Mouse (Mus musculus): ENCODE measurements around the gene Cdk5. TPM values are rescaled to one million over a fixed set of nuclear protein-coding genes. Genes with fewer than 3 reads are reported as not detected.

Cdk5 gene
- polyA plus RNA-seq, 1 experiment from 2014 or later, result 54.5 TPM

DNA sequence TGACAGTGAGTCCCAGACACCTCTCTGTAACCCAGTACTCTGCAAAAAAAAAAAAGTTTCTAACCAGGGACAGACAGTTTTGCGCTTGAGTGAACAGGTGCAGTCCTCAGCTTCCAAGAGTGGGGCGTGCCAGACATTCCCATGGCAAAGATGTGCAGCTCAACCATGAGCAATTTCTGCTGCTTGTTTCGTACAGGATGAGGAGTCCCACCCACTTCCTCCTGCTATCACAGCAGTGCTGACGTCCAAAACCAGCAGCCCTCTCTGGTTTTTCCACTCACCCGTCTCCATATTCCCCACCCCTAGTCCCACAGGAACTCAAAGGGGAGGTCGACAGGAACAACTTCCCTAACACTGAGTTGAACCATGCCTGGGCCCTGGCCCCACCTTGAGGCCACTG, 38.9 kb downstream of the Cdk5 start:
- Histone ChIP-seq H3K9me3 (no peaks in the 10 kb centered on the region), H3K9ac (replicated peaks) (no peak overlapping the region), H3K4me3 (replicated peaks) (no peak overlapping the region), H3K36me3 (no peaks in the 10 kb centered on the region), H3K4me1 (replicated peaks) (peaks cover 25% of the 10 kb centered on the region), H3K27ac (no peak overlapping the region), H3K4me2 (no peak overlapping the region), H3K27me3 (peaks cover 44% of the 10 kb centered on the region)
- ATAC-seq (ENCODE audit: insufficient number of reproducible peaks, insufficient read depth, low FRiP score, low TSS enrichment, low read depth), result no peak
- WGBS, result 64% methylated on average over 6 of the region's 6 CpGs

GRCm38 (mm10) chr5:24383026-24383859, 40.1 kb downstream of the Cdk5 start:
- Histone ChIP-seq H3K9me3 (no peaks in the 10 kb centered on the region), H3K4me1 (replicated peaks) (peaks cover 21% of the 10 kb centered on the region), H3K36me3 (no peaks in the 10 kb centered on the region), H3K4me3 (replicated peaks) (peak overlapping the region; percentile 47), H3K27me3 (peaks cover 40% of the 10 kb centered on the region), H3K4me2 (peak overlapping the region; percentile 76), H3K27ac (no peak overlapping the region), H3K9ac (replicated peaks) (peak overlapping the region; percentile 47)
- WGBS, result under 1% methylated on average over 34 of the region's 34 CpGs
- peak; percentile 76 for ATAC-seq (ENCODE audit: insufficient number of reproducible peaks, insufficient read depth, low FRiP score, low TSS enrichment, low read depth)

GRCm38 (mm10) chr5:24381988-24382387, 41.3 kb downstream of the Cdk5 start:
- no peak overlapping the region for H3K27ac ChIP-seq
- ATAC-seq (ENCODE audit: insufficient number of reproducible peaks, insufficient read depth, low FRiP score, low TSS enrichment, low read depth), result no peak
- no peak overlapping the region for H3K4me3 ChIP-seq (replicated peaks)
- no peak overlapping the region for H3K9ac ChIP-seq (replicated peaks)
- 64% methylated on average over 2 of the region's 2 CpGs for WGBS
- no peak overlapping the region for H3K4me2 ChIP-seq
- H3K9me3 ChIP-seq, result no peaks in the 10 kb centered on the region
- H3K4me1 ChIP-seq (replicated peaks), result peaks cover 8% of the 10 kb centered on the region
- no peaks in the 10 kb centered on the region for H3K36me3 ChIP-seq
- H3K27me3 ChIP-seq, result peaks cover 29% of the 10 kb centered on the region

- no peak for ATAC-seq (ENCODE audit: insufficient number of reproducible peaks, insufficient read depth, low FRiP score, low TSS enrichment, low read depth)
- H3K9me3 ChIP-seq, result no peaks in the 10 kb centered on the region
- peaks cover 8% of the 10 kb centered on the region for H3K4me1 ChIP-seq (replicated peaks)
- H3K27ac ChIP-seq, result no peak overlapping the region
- no peaks in the 10 kb centered on the region for H3K36me3 ChIP-seq
- 74% methylated on average over 6 of the region's 6 CpGs for WGBS
- H3K9ac ChIP-seq (replicated peaks), result no peak overlapping the region
- no peak overlapping the region for H3K4me2 ChIP-seq
- peaks cover 24% of the 10 kb centered on the region for H3K27me3 ChIP-seq
- no peak overlapping the region for H3K4me3 ChIP-seq (replicated peaks)
Measured at GRCm38 (mm10) chr5:24381486-24381885, 41.8 kb downstream of the Cdk5 start.

GRCm38 (mm10) chr5:24380499-24380898, 42.8 kb downstream of the Cdk5 start:
- no peak overlapping the region for H3K4me3 ChIP-seq (replicated peaks)
- 89% methylated on average over 4 of the region's 4 CpGs for WGBS
- ATAC-seq (ENCODE audit: insufficient number of reproducible peaks, insufficient read depth, low FRiP score, low TSS enrichment, low read depth), result no peak
- no peaks in the 10 kb centered on the region for H3K9me3 ChIP-seq
- H3K27ac ChIP-seq, result no peak overlapping the region
- H3K9ac ChIP-seq (replicated peaks), result no peak overlapping the region
- H3K4me2 ChIP-seq, result no peak overlapping the region
- H3K36me3 ChIP-seq, result no peaks in the 10 kb centered on the region
- peaks cover 8% of the 10 kb centered on the region for H3K4me1 ChIP-seq (replicated peaks)
- H3K27me3 ChIP-seq, result peaks cover 14% of the 10 kb centered on the region

DNA sequence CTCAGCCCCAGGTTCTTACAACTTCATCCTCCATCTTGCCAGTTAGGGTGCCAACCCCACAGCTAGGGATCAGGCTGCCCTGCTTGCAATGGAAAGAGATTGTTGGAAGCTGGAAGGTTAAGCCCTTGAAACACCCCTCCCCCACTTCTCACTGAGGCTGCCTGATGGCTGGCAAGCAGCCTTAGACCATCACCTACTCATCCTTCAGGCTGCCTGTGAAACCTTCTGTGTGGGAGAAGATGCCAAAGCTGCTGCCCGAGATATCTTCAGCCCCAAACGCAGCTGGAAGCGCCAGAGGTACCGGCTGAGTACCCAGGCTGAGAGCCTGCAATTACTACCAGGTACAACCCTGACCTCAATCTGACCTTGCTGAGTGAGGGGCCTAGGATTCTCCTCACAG, 43.8 kb downstream of the Cdk5 start:
- peaks cover 4% of the 10 kb centered on the region for H3K27me3 ChIP-seq
- no peaks in the 10 kb centered on the region for H3K9me3 ChIP-seq
- 55% methylated on average over 4 of the region's 4 CpGs for WGBS
- H3K4me3 ChIP-seq (replicated peaks), result no peak overlapping the region
- no peak overlapping the region for H3K27ac ChIP-seq
- peaks cover 8% of the 10 kb centered on the region for H3K4me1 ChIP-seq (replicated peaks)
- H3K9ac ChIP-seq (replicated peaks), result no peak overlapping the region
- no peak overlapping the region for H3K4me2 ChIP-seq
- H3K36me3 ChIP-seq, result no peaks in the 10 kb centered on the region
- ATAC-seq (ENCODE audit: insufficient number of reproducible peaks, insufficient read depth, low FRiP score, low TSS enrichment, low read depth), result no peak

DNA sequence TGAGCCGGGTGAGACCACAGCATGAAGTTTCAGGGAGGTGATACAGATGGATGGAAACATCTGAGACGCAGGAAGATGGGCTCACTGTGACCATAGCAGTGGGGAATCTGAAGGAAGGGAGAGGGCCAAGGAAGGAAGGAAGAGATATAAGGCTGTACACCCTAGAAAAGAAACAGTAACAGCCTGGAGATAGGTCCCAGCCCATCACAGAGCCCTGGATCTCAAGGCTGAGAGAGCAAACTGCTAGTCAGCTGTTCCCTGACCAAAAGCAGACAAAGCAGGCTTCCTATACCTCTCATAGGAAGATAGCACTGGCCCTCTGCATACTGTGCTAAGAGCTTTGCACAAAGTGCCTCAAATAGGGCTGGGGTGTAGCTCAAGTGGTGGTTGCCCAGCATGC, 44.6 kb downstream of the Cdk5 start:
- H3K9me3 ChIP-seq, result no peaks in the 10 kb centered on the region
- no peaks in the 10 kb centered on the region for H3K36me3 ChIP-seq
- H3K27ac ChIP-seq, result no peak overlapping the region
- H3K4me2 ChIP-seq, result no peak overlapping the region
- H3K4me1 ChIP-seq (replicated peaks), result peaks cover 4% of the 10 kb centered on the region
- no peak overlapping the region for H3K9ac ChIP-seq (replicated peaks)
- ATAC-seq (ENCODE audit: insufficient number of reproducible peaks, insufficient read depth, low FRiP score, low TSS enrichment, low read depth), result no peak
- H3K27me3 ChIP-seq, result peaks cover 3% of the 10 kb centered on the region; the same call in 1 of the 2 replicates
- 84% methylated on average over 2 of the region's 2 CpGs for WGBS
- no peak overlapping the region for H3K4me3 ChIP-seq (replicated peaks)

GRCm38 (mm10) chr5:24374666-24375328, 48.5 kb downstream of the Cdk5 start:
- ATAC-seq (ENCODE audit: insufficient number of reproducible peaks, insufficient read depth, low FRiP score, low TSS enrichment, low read depth), result no peak
- Histone ChIP-seq H3K27me3 (peaks cover 3% of the 10 kb centered on the region; the same call in 1 of the 2 replicates), H3K36me3 (no peaks in the 10 kb centered on the region), H3K4me2 (no peak overlapping the region), H3K4me3 (replicated peaks) (no peak overlapping the region), H3K4me1 (replicated peaks) (0 out of 2 replicates have a peak, but pooled peaks cover 3% of the 10 kb centered on the region), H3K9me3 (no peaks in the 10 kb centered on the region), H3K27ac (no peak overlapping the region), H3K9ac (replicated peaks) (no peak overlapping the region)
- 87% methylated on average over 7 of the region's 7 CpGs for WGBS

DNA sequence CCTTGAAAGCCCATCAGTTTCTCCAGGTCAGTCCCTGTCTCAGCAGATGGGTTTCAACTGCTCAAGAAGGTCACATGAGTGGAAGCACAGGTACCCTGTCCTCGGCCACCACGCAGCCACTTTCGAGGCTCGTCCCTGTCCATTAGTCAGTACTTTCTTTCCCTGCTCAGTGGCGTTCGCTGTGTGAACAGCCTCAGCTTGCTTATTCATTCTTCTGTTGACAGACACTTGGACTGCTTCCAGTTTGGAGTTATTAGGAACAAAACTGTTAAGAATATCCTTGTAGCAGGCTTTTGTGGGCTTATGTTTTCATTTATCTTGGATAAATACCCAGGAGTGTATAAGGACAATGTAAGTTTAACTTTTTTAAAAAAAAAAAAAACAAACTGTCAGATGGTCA, 49.1 kb downstream of the Cdk5 start:
- Histone ChIP-seq H3K4me3 (replicated peaks) (no peak overlapping the region), H3K4me1 (replicated peaks) (0 out of 2 replicates have a peak, but pooled peaks cover 3% of the 10 kb centered on the region), H3K36me3 (no peaks in the 10 kb centered on the region), H3K4me2 (no peak overlapping the region), H3K9me3 (no peaks in the 10 kb centered on the region), H3K9ac (replicated peaks) (no peak overlapping the region), H3K27me3 (peaks cover 3% of the 10 kb centered on the region; the same call in 1 of the 2 replicates), H3K27ac (no peak overlapping the region)
- 73% methylated on average over 6 of the region's 6 CpGs for WGBS
- no peak for ATAC-seq (ENCODE audit: insufficient number of reproducible peaks, insufficient read depth, low FRiP score, low TSS enrichment, low read depth)

- H3K9me3 ChIP-seq, result no peaks in the 10 kb centered on the region
- H3K27me3 ChIP-seq, result peaks cover 3% of the 10 kb centered on the region; the same call in 1 of the 2 replicates
- no peak overlapping the region for H3K27ac ChIP-seq
- no peaks in the 10 kb centered on the region for H3K36me3 ChIP-seq
- no peak overlapping the region for H3K9ac ChIP-seq (replicated peaks)
- WGBS, result 75% methylated on average over 5 of the region's 5 CpGs
- H3K4me2 ChIP-seq, result no peak overlapping the region
- 0 out of 2 replicates have a peak, but pooled peaks cover 3% of the 10 kb centered on the region for H3K4me1 ChIP-seq (replicated peaks)
- no peak overlapping the region for H3K4me3 ChIP-seq (replicated peaks)
- ATAC-seq (ENCODE audit: insufficient number of reproducible peaks, insufficient read depth, low FRiP score, low TSS enrichment, low read depth), result no peak
Measured at GRCm38 (mm10) chr5:24373807-24374206, 49.5 kb downstream of the Cdk5 start.

DNA sequence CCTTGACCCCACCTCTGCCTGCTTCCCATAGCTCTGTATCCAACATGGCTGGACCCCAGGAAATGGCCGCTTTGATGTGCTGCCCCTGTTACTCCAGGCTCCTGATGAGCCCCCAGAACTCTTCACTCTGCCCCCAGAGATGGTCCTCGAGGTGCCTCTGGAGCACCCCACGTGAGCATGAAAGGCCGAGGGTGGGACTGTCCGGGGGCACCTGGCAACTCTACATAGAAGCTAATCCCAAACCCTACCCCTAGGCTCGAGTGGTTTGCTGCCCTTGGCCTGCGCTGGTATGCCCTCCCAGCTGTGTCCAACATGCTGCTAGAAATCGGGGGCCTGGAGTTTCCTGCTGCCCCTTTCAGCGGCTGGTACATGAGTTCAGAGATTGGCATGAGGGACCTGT, 53.6 kb downstream of the Cdk5 start:
- 75% methylated on average over 9 of the region's 9 CpGs for WGBS
- no peaks in the 10 kb centered on the region for H3K36me3 ChIP-seq

More for the DNA sequence above, 53.6 kb downstream of the Cdk5 start:
- 0 out of 2 replicates have a peak, but pooled peaks cover 2% of the 10 kb centered on the region for H3K27me3 ChIP-seq
- H3K4me1 ChIP-seq (replicated peaks), result peaks cover 3% of the 10 kb centered on the region; the same call in 1 of the 2 replicates
- H3K9me3 ChIP-seq, result no peaks in the 10 kb centered on the region
- H3K4me3 ChIP-seq (replicated peaks), result no peak overlapping the region
- no peak overlapping the region for H3K9ac ChIP-seq (replicated peaks)
- no peak overlapping the region for H3K4me2 ChIP-seq
- no peak for ATAC-seq (ENCODE audit: insufficient number of reproducible peaks, insufficient read depth, low FRiP score, low TSS enrichment, low read depth)
- no peak overlapping the region for H3K27ac ChIP-seq
